Mouse (Mus musculus): ENCODE measurements around the gene Stox2.
"Not testable (repeated sequence)": the region's sequence is repeated elsewhere in the genome, so short reads cannot be mapped to it uniquely, and the experiment has no call there.

Stox2 gene

DNA sequence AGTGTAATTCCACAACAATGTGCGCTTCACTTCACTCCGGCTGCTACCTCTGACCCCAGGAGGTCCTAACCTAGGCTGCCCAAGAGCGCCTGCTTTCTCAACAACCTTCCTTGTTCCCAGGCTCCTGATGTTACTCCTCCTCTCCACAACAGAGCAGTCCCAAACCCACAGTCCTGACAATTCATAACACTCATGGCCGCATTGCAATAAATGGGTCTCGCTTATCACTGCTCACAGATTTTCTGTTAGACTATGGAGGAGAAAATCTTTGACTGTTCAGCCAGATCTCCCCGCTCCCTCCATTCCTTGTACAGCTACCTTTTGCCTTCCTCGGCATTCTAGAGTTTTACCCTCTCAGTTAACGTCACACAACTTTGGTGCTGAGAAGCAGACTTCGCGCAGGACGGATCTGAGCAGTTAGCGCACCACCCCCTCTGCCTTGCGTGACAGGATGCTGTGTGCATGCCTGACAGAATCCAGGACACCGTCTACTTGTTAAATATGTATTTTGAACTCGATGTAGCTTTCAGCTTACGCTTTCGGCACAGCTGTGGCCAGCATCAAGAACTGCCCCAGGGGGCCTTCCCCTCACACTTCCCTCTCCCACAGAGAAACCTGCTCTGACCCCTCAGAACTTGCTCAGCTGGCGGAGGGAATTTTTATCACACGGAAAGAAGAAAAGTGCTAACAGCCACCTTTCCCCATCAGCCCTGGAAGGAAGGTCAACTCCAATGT is at the start of gene Stox2:
TSS of gene Stox2 (minus strand) at position 51 of the 735 bp plus-strand sequence.
- DNase-seq: no peak

DNA sequence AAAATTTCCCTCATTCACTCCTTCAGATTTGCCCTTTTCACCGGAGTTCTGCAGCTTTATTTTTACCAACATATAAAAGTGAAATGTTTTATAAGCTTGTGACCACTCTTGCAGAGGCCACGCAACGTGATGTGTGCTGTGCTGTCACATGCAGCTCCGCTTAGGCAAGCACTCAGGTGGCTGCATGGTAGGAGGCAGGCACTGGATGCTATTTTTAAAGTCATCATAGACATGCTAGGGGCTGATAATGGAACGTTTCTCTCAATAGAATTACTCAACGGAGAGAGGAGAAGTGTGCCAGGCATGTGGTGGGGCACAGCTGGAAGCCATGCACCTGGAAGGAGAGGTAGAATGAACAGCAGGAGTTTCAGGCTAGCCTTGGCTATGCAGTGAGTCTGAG is 49.3 kb upstream of the Stox2 start:
- DNase-seq: no peak

DNA sequence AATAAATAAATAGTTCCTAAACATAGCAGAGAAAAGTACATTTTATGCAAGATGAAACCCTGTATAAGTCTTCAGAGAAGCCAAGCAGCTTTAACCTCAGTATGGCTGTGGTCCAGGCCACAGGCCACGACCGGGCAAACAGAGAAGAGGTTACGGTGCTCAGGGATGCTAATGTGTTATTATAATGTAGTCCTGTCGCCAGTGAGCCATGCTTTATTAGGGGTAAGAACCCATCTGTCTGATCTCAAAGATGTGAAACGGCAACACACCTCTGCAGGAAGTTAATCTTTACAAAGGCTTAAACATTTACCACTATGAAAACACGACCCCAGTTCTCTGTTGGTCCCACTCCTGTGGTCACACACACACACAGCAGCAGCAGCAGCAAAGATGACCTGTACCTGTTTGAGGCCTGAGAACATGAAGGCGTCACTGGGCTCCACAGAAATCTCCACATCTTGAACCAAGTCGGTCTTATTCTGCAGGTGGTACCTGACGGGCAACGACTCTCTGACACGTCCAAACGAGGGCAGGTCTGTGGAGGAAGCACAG is 48.5 kb upstream of the Stox2 start:
- no peak for DNase-seq

DNA sequence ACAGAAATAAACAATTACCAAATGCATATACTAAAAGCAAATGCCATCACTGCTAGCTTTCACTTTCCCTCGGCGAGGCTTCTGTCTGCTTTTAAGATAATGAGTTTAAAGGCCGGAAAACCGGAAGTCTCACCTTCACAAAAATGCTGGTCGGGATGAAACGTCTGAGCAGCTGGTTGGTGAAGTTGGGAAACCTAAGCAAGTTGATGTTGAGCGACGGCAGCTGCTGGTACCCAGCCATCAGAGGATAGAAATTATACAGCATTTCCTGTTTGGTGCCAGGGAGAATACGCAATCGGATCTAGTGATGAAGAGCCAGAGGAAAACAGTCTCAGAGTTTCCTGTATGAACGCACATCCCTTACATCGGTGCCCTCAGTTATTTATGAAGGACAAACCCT is 46.9 kb upstream of the Stox2 start:
- DNase-seq: no peak

DNA sequence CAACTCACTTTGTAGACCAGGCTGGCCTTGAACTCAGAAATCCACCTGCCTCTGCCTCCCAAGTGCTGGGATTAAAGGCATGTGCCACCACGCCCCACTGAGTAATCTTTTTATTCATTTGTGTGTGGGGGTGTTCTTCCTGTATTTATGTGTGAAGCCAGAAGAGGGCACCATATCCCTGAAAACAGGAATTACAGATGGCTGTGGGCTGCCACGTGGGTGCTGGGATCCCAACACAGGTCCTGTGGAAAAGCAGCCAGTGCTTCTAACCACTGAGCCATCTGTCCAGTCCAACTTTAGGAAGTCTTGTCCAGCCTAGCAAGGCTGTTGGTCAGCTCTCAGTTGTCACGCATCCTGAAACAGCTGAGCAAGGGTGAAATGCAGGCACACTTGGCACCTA is 41.1 kb upstream of the Stox2 start:
- no peak for DNase-seq

DNA sequence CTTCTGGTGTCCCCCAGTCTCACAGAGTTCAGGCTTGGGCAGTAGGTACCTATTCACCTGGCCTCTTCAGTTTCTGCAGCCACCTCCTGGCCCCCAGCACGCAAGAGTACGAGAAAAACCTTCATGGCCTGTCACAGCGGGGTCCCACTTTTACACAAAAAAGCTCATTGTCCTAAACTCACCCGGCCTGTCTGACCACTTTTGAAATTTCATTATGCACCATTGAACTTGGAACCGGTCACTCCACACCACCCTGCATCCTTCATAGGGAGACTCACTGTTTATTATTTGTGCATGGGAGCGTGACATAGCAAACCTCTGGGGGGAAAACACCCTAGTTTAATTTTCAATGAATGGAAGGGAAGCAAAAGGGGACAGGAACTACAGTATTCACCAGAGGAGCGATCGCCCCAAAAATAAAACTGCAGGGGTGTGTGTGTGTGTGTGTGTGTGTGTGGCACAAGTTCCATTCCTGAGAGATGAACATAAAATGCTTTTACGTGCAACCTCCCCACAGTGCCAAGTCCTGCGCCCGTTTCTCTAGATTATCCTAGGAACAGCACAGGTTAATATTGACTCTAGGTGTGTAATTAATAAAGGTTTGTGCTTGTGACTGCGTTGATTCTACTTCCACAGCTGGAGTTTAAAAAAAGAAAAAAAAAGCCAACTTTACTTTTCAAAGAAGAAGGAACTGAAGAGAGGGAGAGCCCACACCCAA is 36.4 kb upstream of the Stox2 start:
- peak; percentile 54 for DNase-seq

DNA sequence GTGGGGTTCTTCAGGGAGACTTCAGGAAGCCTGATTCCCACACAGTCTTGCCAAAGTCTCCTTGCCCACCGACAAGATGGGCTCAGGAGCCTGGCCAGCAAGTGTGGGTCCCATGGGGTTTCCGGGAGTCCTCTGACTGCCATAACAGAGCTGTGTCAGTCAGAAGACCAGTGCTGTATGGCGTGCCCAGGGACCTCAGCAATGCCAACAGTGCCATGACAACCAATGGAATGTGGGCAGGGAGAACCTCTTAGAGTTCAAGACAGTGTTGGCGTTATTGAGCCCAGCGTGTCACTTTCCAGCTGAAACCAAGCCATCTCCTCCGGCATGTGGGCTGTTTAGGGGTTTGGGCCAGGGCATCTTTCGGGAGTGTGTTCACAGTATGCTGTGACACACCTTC is 33.9 kb upstream of the Stox2 start:
- no peak for DNase-seq

DNA sequence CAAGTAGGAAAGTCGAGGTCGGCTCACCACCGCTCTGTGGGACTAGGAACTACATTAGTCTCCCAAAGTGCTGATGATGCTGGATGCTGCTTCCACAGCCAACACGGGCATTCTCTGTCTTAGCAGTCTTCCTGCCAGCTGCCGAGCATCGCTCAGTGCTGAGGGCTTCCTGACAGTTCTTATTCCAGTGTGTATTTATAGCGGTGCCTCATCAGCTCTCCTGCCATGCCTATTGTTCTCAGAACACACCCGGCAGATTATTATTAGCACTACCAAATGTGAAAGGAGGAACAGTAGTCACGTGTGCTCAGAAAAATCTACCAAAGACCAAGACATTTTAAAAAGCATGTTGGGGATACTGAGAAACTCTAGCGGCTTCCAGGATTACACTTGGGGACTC is 15.5 kb upstream of the Stox2 start:
- peak; percentile 46 for DNase-seq

DNA sequence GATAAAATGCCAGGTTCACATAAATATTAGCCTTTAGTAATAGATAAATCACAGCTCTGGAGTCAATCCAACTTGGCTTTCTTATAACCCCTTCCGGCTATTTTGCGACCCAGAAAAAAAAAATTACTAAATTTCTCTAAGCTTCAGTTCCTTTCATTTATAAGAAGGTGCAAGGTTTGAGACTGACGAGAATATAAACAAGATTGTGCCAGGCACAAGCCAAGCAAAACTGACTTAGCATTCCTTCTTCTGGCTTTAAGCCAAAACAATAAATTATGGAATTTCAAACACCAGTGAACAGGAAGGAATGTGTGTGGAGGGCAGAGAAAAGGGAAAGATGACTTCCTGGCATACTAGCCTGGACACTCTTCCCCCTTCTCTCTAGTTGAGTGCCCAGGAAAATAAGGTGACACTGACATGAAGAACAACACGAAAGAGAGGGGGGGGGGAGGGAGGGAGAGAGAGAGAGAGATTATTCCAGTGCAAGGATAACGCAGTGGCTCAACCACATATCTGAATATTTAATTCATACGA is 13.1 kb upstream of the Stox2 start:
- DNase-seq: no peak

DNA sequence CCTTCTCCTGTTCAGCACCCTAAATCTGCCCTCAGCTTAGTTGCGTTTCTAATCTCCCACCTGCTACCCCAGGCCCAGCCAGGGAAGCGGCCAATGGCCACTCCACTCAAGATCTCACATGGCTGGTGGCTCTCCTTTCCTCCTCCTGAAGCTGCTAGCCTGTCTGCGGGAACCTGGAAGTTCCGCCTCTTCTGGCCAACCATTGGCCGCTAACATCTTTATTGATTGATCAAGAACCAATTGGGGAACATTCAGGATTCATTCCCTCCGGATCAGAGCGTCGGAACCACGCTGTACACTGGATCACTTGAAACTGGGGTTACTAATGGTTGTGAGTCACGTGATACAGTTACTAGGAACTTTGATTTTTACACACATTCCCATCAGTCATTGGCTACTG is 12.4 kb upstream of the Stox2 start:
- no peak for DNase-seq

DNA sequence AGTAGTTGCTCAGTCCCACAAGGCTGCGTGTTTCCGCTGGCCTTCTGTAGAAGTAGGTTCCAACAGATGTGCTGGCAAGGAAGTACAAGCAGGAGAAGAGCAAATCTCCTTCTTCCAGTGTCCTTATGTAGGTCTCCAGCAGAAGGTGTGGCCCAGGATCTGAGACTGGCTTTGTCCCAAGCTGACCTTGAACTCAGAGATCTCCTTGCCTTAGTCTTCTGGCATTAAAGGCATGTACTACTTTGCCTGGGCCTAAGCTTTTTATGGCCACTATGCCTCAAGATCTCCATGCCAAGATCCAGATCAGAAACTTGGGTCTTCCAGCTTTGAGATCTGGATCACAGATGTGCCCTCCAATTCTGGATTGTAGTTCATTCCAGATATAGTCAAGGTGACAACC is 3.0 kb upstream of the Stox2 start:
- DNase-seq: not testable (repeated sequence)

DNA sequence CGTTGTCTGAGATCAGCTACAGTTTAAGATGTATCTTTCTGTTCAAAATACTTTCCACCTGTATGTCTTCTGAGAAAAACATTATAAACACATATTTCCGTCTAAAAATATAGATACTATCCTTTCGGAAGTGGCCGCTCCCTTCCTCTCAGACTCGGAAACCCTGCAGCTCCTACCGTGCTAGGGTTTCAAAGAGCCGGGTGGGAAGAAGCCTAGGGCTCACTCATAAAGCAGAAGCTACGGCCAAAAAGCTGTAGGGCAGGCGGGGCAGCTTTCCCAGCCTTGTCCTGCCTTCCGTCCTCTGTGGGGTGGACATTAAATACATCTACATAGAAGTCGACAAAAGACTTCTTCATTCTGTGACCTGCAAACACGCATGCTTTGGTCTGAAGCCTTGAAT is 6.9 kb downstream of the Stox2 start:
- DNase-seq: no peak

DNA sequence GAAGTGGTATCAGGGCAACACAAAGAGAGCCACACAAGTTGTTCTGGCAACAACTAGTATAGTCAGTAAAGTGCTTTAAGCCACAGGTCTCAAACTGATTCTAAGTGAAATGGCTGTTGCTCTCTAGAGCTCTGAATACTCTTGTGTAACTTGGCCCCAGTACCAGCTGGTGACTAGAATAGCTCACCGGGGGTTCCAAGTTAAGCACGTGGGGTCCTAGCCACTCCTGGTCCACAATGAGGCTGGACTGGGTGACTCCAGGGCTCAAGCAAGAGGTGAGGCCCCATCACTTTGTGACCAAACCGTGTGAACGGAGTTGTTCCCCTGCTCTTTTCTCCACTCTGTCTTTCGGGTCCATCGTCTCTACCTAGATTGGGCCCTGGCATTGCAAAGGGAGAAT is 8.2 kb downstream of the Stox2 start:
- no peak for DNase-seq

DNA sequence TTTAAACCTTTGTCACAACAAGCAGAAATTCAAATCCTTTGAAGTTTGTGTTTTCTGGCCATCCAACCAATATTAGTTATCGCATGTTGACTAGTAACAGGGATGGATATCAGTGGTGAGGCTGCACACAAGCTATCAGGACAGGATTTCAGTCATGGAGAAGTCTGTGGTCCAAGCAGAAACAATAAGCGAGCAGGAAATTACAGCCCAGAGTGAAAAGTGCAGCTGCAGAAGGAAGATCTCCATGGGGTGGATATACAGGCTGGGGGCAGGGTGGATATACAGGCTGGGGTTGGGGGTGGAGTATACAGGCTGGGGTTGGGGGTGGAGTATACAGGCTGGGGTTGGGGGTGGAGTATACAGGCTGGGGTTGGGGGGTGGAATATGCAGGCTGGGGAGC is 10.3 kb downstream of the Stox2 start:
- no peak for DNase-seq

DNA sequence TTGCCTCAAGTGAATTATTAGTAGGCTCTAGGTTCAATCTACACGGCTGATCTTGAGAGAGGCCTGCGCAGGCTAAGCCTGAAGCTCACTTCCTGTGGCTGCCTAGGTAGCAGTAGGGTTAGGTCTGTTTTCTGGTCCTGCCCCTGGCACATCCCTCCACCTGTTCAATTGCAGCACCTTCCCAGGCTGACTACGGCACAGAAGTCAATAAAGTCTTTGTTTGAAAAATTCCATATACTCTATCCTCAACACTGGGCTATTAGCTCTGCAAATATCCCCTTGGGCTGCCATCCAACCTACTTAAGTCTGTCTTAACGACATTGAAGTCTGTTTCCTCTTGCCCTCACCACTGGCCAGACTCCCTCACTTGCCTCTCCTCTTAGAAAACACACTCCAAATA is 10.8 kb downstream of the Stox2 start:
- DNase-seq: no peak

DNA sequence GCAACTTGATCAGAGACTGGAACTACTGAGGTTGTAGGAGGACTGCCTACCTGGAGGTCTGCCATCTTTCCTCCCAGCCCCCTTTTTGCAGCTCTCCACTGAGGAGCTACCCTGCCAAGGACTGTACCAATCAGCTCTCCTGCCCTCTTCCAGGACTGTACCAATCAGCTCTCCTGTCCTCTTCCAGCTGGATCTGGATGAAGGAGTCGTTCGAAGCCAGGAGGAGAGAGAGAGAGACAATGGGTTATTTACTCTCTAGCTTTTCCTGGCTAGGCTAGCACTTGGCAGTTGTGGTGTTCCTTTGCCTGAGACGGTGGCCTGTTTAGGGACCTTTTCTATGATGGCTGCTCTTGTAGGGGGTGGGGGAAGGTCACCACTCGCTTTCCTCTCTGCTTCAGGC is 14.9 kb downstream of the Stox2 start:
- no peak for DNase-seq

DNA sequence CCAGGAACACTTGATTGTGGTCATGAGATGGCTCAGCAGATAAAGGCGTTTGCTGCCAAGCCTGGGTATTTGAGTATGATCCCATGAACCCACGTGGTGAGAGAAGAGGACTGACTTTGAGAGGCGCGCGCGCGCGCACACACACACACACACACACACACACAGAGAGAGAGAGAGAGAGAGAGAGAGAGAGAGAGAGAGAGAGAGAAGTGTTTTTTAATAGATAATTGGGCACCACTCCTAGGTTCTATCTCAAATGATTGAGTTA is 32.0 kb downstream of the Stox2 start:
- not testable (repeated sequence) for DNase-seq

DNA sequence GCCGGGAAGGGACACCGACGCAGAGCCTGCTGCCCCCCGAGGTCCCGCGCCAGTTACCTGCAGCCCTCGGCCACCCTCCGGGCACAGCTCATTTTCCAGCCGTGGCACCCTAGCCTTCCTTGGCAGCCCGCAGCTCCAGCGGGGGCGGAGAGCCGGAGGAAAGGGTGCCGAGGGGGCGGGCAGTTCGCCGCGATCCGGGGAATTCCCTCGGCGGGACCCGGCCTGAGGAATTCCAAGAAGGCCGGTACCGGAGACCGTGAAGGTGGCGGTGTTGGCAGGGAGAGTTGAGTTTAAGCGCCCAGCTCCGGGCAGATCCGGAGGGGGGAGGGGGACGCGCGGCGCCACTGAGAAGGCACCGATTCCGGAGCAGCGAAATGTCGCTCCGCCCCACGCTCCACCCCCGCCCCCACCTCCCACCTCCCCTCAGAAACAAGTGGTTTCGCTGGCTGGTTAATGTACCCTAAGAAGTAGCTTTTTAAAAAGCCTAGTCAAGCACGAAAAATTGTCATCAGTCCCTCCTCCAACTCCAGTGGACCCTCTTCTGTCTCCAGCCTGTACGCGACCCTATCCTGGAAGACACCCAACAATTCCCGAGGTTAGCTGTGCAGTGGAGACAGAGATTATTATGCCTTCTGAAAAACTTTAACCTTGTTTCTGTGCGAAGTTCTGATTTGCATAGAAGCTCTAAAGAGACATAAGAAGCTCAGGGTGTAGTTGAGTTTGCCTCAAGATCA is 32.5 kb downstream of the Stox2 start:
- DNase-seq: peak; percentile 80

DNA sequence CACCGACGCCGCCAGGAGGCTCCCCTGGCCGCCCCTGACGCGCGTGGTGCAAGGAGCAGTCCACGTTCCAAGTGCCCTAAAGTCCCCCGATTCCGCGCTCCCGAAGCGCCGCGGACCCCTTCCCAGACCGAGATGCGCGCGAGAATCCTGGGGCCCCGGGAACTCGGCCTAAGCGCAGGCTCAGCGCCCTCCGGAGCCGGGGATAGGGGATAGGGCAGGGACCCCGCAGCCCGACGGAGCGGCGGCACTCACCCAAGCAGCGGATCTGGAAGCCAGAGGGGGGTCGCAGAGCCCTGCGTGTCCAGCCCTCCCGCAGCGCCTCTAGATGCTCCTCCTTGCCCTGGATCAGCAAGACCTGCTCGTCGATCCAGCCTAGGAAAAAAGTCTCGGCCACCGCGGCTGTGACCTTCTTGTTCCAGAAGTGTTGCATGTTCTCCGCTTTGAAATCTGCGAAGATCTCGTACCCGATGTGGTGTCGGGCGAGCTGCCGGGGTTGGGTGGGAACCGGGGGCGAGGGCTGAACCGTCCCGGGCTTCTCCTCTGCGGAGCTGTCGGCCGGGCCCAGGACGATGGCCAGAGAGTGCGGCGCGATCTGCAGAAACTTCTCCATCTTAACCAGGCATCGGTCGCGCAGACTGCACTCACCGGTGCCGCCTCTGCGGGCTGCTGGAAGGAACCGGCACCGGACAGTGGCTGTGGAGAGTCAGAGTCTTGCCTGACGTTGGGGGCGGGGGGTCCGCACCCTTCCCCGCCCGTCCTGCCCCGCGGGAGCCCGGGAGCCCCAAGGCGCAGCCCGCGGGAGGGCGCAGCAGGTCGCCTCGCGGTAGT is 33.3 kb downstream of the Stox2 start:
- DNase-seq: peak; percentile 36

DNA sequence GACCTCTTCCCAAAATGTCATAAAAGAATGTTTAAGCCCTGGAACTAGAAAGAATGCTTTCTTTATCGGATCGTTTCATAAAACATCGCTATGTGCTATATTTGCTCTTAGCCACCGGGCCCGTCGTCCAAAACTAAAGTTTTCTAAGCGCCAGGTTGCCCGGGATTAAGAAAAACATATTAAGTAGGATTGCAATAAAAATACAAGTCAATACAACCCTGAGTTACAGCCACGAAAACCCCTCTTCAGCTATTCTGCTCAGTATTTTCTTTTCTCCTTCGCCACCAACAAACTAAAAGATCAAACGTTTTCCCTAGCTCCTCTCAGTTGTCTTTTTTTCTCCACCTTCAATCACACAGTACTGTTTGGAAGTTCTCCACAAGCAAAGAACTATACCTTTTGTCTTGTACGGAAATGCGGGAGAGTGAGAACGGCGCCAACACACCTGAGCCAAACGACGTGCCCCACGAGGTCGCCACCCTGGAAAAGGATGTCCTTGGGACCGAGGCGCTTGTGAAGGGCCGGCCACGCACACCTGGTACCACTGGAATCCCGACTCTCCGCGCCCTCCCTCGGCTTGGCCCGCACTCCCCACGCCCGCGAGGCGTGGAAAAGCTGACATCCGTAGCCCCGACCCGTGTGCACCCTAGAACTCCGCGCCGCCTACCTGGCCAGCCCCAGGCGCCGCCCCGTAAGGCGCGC is 34.0 kb downstream of the Stox2 start:
- peak; percentile 34 for DNase-seq

DNA sequence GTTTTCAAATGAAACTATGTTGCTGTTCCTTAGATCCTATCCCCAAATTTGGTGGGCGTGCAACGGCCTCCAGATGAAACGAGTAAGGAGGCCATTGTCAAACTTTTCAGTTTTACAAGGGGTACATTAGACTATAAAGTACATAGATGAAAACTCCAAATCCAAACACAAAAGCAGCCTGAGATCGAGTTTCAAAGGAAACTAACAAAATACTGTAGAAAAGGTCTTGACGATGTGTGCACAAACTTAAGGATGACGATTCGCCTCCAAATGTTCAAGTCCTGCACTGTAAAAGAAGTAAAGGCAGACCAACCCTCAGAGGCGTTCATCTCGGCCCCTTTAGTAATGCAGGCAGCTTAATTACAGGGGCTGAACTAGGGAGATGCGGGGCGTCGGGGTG is 34.8 kb downstream of the Stox2 start:
- DNase-seq: no peak

DNA sequence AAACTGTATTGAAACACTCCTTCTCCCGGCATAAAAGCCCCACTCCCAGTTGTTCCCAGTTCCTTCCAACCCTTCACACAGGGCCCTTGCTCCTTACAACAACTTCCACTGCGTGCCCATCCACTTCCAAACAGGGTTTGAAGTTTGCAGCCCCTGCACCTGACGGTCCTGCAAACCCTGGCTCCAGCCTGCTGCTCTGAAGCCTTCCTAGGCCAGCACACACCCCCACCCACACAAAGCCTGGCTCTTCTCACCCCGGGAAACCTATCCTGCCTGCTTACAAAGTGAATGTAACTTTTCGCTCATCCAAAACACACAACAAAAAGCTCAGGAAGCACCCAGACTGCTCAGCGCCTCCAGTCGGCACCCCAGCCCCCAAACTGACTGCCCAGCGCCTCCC is 37.1 kb downstream of the Stox2 start:
- DNase-seq: no peak
